Mouse (Mus musculus) midbrain, embryonic 16.5 days (tissue): ENCODE measurements at regions not wholly inside any gene's neighbourhood (a gene's known extent, or its start where the extent isn't known, plus 50 kb on each side); places are given as distances from the start of the nearest gene placed in this dataset.

Experiments
- ATAC-seq: fragments of 200-750 bp; cut with Nextera tagmentation; 2 replicates; pipeline ENCODE4 v1.8.0; 2017; ENCODE audit warnings: moderate TSS enrichment
- H3K27ac ChIP-seq: fragments of 300-500 bp; sonication (generic); 2 replicates; pipeline ENCODE4 v1.5.1; 2014; ENCODE audit warnings: mild to moderate bottlenecking, low read length, mixed read lengths
- H3K27me3 ChIP-seq: fragments of 300-500 bp; sonication (generic); 2 replicates; pipeline ENCODE4 v1.6.1; 2014; ENCODE audit warnings: low read depth, low read length, mixed read lengths; ENCODE audit not compliant: control insufficient read depth, insufficient read depth
- H3K36me3 ChIP-seq: fragments of 300-500 bp; sonication (generic); 2 replicates; pipeline ENCODE4 v1.6.1; 2014; ENCODE audit warnings: mild to moderate bottlenecking, low read length, moderate library complexity, mixed read lengths; ENCODE audit not compliant: control insufficient read depth, insufficient read depth
- H3K4me1 ChIP-seq: fragments of 300-500 bp; sonication (generic); 2 replicates; pipeline ENCODE4 v1.6.1; 2014; ENCODE audit warnings: mild to moderate bottlenecking, low read length, mixed read lengths; ENCODE audit not compliant: control insufficient read depth, insufficient read depth
- H3K4me2 ChIP-seq: fragments of 300-500 bp; sonication (generic); 2 replicates; pipeline ENCODE4 v1.6.1; 2014; ENCODE audit warnings: mild to moderate bottlenecking, low read length, mixed read lengths
- H3K4me3 ChIP-seq: fragments of 300-500 bp; sonication (generic); 2 replicates; pipeline ENCODE4 v1.5.1; 2014; ENCODE audit warnings: low read depth, mild to moderate bottlenecking, low read length, moderate library complexity, mixed read lengths
- H3K9ac ChIP-seq: fragments of 300-500 bp; sonication (generic); 2 replicates; pipeline ENCODE4 v1.6.1; 2014; ENCODE audit warnings: low read depth, low read length, mixed read lengths
- H3K9me3 ChIP-seq: fragments of 300-500 bp; sonication (generic); replicated peaks from 2 replicates; pipeline ENCODE4 v1.6.1; 2014; ENCODE audit warnings: mild to moderate bottlenecking, low read length, mixed read lengths; ENCODE audit not compliant: control insufficient read depth, poor library complexity, severe bottlenecking
- WGBS: fragments of 180-500 bp; shearing (Covaris S2); extraction: QIAGEN DNeasy Blood & Tissue Kit; methylation state at CpG from one replicate; pipeline ENCODE4 v1.1.7; 2014; 5-methylcytosine and 5-hydroxymethylcytosine counted together

GRCm38 (mm10) chr15:93926842-93927241 is 331.2 kb upstream of the Prickle1 start:
- Histone ChIP-seq H3K9me3 (no peaks in the 10 kb centered on the region), H3K27me3 (no peaks in the 10 kb centered on the region), H3K27ac (no peak overlapping the region), H3K36me3 (no peaks in the 10 kb centered on the region), H3K4me1 (no peaks in the 10 kb centered on the region), H3K4me3 (no peak overlapping the region), H3K9ac (no peak overlapping the region), H3K4me2 (no peak overlapping the region)
- no peak for ATAC-seq
- WGBS = 20% methylated on average over 6 of the region's 6 CpGs

DNA sequence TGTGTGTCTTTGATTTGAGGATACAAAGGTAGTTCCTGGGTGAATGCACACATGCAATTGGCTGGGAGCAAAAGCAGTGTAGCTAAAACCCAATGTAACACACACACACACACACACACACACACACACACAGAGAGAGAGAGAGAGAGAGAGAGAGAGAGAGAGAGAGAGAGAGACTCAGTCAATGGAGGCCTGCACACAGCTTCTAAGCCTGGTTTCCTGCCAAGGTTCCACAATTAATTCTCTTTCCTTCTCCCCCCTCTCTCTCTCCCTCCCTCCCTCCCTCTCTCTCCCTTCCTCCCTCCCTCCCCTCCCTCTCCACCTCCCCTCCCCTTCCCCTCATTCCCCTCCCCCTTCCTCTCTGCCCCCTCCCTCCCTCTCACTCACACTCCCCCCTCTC is 330.6 kb upstream of the Prickle1 start:
- Histone ChIP-seq H3K36me3 (no peaks in the 10 kb centered on the region), H3K9me3 (no peaks in the 10 kb centered on the region), H3K4me1 (no peaks in the 10 kb centered on the region), H3K27me3 (no peaks in the 10 kb centered on the region), H3K4me2 (no peak overlapping the region), H3K9ac (no peak overlapping the region), H3K4me3 (no peak overlapping the region), H3K27ac (no peak overlapping the region)
- ATAC-seq = no peak

GRCm38 (mm10) chr15:93921457-93922234 is 326.0 kb upstream of the Prickle1 start:
- H3K27ac ChIP-seq = no peak overlapping the region
- H3K4me3 ChIP-seq = no peak overlapping the region
- no peak overlapping the region for H3K4me2 ChIP-seq
- ATAC-seq = no peak
- H3K9ac ChIP-seq = no peak overlapping the region
- no peaks in the 10 kb centered on the region for H3K9me3 ChIP-seq
- no peaks in the 10 kb centered on the region for H3K4me1 ChIP-seq
- no peaks in the 10 kb centered on the region for H3K27me3 ChIP-seq
- no peaks in the 10 kb centered on the region for H3K36me3 ChIP-seq
- 87% methylated on average over 6 of the region's 6 CpGs for WGBS

- no peaks in the 10 kb centered on the region for H3K27me3 ChIP-seq
- no peak overlapping the region for H3K4me2 ChIP-seq
- H3K4me3 ChIP-seq = no peak overlapping the region
- no peak overlapping the region for H3K27ac ChIP-seq
- no peak overlapping the region for H3K9ac ChIP-seq
- no peaks in the 10 kb centered on the region for H3K9me3 ChIP-seq
- WGBS = 84% methylated on average over 5 of the region's 5 CpGs
- no peaks in the 10 kb centered on the region for H3K4me1 ChIP-seq
- no peaks in the 10 kb centered on the region for H3K36me3 ChIP-seq
- no peak for ATAC-seq
Observed at GRCm38 (mm10) chr15:93920996-93921395, 325.3 kb upstream of the Prickle1 start.

DNA sequence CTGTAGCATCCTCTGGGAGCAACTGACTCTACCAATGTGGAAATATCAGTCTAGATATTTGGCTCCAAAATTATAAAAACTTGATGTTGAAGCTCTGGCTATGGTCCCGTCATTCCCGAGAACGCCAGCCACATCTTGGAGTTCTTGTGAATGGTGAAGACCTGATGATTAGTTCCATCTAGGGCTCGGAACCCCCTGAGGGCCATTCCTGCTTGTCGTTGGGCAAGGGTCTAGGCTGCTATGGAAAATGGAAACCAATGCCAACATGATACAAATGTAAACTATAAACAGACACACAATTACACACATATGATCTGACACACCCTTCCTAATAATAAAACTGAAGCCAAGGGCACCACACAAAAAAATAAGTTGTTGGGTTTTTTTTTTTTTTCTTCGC is 323.9 kb upstream of the Prickle1 start:
- no peaks in the 10 kb centered on the region for H3K36me3 ChIP-seq
- WGBS = 93% methylated on average over 6 of the region's 6 CpGs
- ATAC-seq = no peak
- H3K4me3 ChIP-seq = no peak overlapping the region
- H3K27ac ChIP-seq = no peak overlapping the region
- no peaks in the 10 kb centered on the region for H3K9me3 ChIP-seq
- H3K27me3 ChIP-seq = no peaks in the 10 kb centered on the region
- H3K9ac ChIP-seq = no peak overlapping the region
- no peaks in the 10 kb centered on the region for H3K4me1 ChIP-seq
- no peak overlapping the region for H3K4me2 ChIP-seq

DNA sequence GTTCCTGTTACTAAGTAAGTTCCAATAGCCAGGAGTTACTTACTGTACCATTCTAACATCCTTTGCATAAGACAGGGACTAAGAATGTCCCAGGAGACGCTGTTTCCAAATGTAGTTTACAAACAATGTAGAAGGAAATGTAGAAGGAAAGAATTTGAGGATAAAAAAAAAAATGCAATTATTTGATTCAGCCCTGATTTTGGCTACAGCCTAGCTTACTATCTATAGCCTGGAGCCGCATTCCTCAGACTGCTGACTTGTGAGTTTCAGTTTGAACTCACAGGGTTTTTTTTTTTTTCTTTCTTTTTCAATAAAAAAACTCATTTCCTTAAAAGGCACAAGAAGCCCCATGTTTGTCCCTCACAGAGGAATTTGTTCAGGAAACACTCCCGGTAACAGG is 321.2 kb upstream of the Prickle1 start:
- no peaks in the 10 kb centered on the region for H3K27me3 ChIP-seq
- H3K4me2 ChIP-seq = no peak overlapping the region
- no peak for ATAC-seq
- H3K36me3 ChIP-seq = no peaks in the 10 kb centered on the region
- WGBS = 62% methylated on average over 3 of the region's 3 CpGs
- H3K9me3 ChIP-seq = no peaks in the 10 kb centered on the region
- no peak overlapping the region for H3K27ac ChIP-seq
- no peak overlapping the region for H3K4me3 ChIP-seq
- H3K4me1 ChIP-seq = no peaks in the 10 kb centered on the region; the same call in 1 of the 2 replicates
- no peak overlapping the region for H3K9ac ChIP-seq

- no peak overlapping the region for H3K27ac ChIP-seq
- H3K27me3 ChIP-seq = no peaks in the 10 kb centered on the region
- no peak for ATAC-seq
- WGBS = 69% methylated on average over 5 of the region's 5 CpGs
- no peak overlapping the region for H3K4me2 ChIP-seq
- no peaks in the 10 kb centered on the region for H3K36me3 ChIP-seq
- no peak overlapping the region for H3K4me3 ChIP-seq
- no peaks in the 10 kb centered on the region for H3K9me3 ChIP-seq
- H3K4me1 ChIP-seq = no peaks in the 10 kb centered on the region; the same call in 1 of the 2 replicates
- H3K9ac ChIP-seq = no peak overlapping the region
Observed at GRCm38 (mm10) chr15:93913462-93913861, 317.8 kb upstream of the Prickle1 start.

GRCm38 (mm10) chr15:93913041-93913440 is 317.4 kb upstream of the Prickle1 start:
- H3K9me3 ChIP-seq = no peaks in the 10 kb centered on the region
- 54% methylated on average over 7 of the region's 7 CpGs for WGBS
- no peak overlapping the region for H3K4me3 ChIP-seq
- H3K9ac ChIP-seq = no peak overlapping the region
- ATAC-seq = no peak
- H3K27ac ChIP-seq = no peak overlapping the region
- no peaks in the 10 kb centered on the region; the same call in 1 of the 2 replicates for H3K4me1 ChIP-seq
- no peak overlapping the region for H3K4me2 ChIP-seq
- H3K36me3 ChIP-seq = no peaks in the 10 kb centered on the region
- H3K27me3 ChIP-seq = no peaks in the 10 kb centered on the region

DNA sequence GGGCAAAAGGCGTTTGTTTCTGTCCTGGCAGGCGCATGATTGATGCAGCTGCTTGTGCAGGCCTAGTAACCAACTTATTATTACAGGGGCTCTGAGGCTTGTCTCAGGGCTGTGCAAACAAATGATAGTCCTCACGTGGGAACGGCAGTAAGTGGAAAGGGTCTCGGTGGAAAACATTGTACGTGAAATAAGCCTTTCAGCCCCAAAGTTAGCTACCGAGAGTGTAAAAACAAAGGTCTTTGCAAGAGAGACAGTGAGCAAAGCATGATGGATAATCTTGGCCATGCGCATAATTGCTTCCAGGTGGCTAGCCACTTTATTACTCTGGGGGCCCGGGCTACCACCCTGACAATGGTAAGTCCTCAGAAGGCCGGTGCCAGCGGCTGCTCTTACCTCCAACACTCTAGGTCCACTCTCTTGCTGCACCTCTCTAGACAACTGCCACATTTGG is 315.3 kb upstream of the Prickle1 start:
- no peak for ATAC-seq
- H3K27me3 ChIP-seq = no peaks in the 10 kb centered on the region
- H3K4me1 ChIP-seq = no peaks in the 10 kb centered on the region; the same call in 1 of the 2 replicates
- H3K27ac ChIP-seq = no peak overlapping the region
- H3K9ac ChIP-seq = no peak overlapping the region
- H3K4me2 ChIP-seq = no peak overlapping the region
- H3K4me3 ChIP-seq = no peak overlapping the region
- H3K9me3 ChIP-seq = no peaks in the 10 kb centered on the region
- H3K36me3 ChIP-seq = no peaks in the 10 kb centered on the region
- WGBS = 47% methylated on average over 11 of the region's 11 CpGs
